ENCODE assay signal across 26 mouse cellular contexts in genomic region chr11:42654189-42654588, GRCm38 (mm10).
DNase-seq lines count a peak whose midpoint lies in the region; ATAC-seq and TF ChIP-seq lines count a peak whose summit lies in the region.
"Had no signal": no experiment of that assay in that cellular context is flagged by ENCODE, and none has a peak within 500 bp of the region (broad histone marks: within the 10 kb centered on the region; RNA-seq: fewer than 3 reads in every experiment).

No protein-coding gene starts in this region.

- H3K27me3 ChIP-seq in hindbrain, embryonic 12.5 days: no peaks in the 10 kb centered on the region
- no peaks in the 10 kb centered on the region for H3K27me3 ChIP-seq in hindbrain, embryonic 10.5 days (ENCODE audit: insufficient read depth, poor library complexity, severe bottlenecking)
- no peaks in the 10 kb centered on the region for H3K27me3 ChIP-seq in midbrain, postnatal 0 days (ENCODE audit: insufficient read depth, low read length)
- no peaks in the 10 kb centered on the region for H3K27me3 ChIP-seq in midbrain, embryonic 11.5 days (ENCODE audit: control insufficient read depth, insufficient read depth, low read length)
- no peaks in the 10 kb centered on the region for H3K27me3 ChIP-seq in forebrain, embryonic 14.5 days (replicated peaks; ENCODE audit: control insufficient read depth, insufficient read depth, low read length)
- no peaks in the 10 kb centered on the region for H3K27me3 ChIP-seq in liver, postnatal 0 days (ENCODE audit: insufficient read depth, low read length)
- H3K27me3 ChIP-seq: heart, embryonic 12.5 days; kidney, embryonic 15.5 days; limb, embryonic 13.5 days; megakaryocyte, embryonic 14.5 days; Patski had no signal

- no peak for TF ChIP-seq CTCF in midbrain, postnatal 0 days (IDR thresholded peaks at IDR 0.05)
- no peak for TF ChIP-seq CTCF in brain, embryonic 14.5 days (IDR thresholded peaks at IDR 0.05; ENCODE audit: borderline replicate concordance, extremely low read depth, insufficient read depth, insufficient read length)
- no peak for TF ChIP-seq CTCF in liver, postnatal 0 days (IDR thresholded peaks at IDR 0.05; ENCODE audit: low read depth)

- no peak for TF ChIP-seq POLR2A in brain, embryonic 14.5 days (IDR thresholded peaks at IDR 0.05; ENCODE audit: borderline replicate concordance, extremely low read depth, insufficient read depth, insufficient read length, poor library complexity, severe bottlenecking)

- H3K9ac ChIP-seq in hindbrain, embryonic 12.5 days: no peak overlapping the region
- no peak overlapping the region for H3K9ac ChIP-seq in midbrain, postnatal 0 days (replicated peaks; ENCODE audit: low read length, poor library complexity, severe bottlenecking)
- no peak overlapping the region for H3K9ac ChIP-seq in midbrain, embryonic 11.5 days (ENCODE audit: low read length)
- no peak overlapping the region for H3K9ac ChIP-seq in forebrain, embryonic 14.5 days (ENCODE audit: low read length)
- H3K9ac ChIP-seq in liver, postnatal 0 days (replicated peaks): no peak overlapping the region
- H3K9ac ChIP-seq: heart, embryonic 12.5 days; kidney, embryonic 15.5 days; limb, embryonic 13.5 days had no signal

- H3K4me2 ChIP-seq in hindbrain, embryonic 12.5 days (replicated peaks): no peak overlapping the region
- no peak overlapping the region for H3K4me2 ChIP-seq in midbrain, postnatal 0 days (ENCODE audit: low read depth, low read length, poor library complexity, severe bottlenecking)
- no peak overlapping the region for H3K4me2 ChIP-seq in midbrain, embryonic 11.5 days
- no peak overlapping the region for H3K4me2 ChIP-seq in forebrain, embryonic 14.5 days (ENCODE audit: low read length)
- H3K4me2 ChIP-seq in liver, postnatal 0 days (ENCODE audit: low read depth, low read length): no peak overlapping the region
- H3K4me2 ChIP-seq: heart, embryonic 12.5 days; kidney, embryonic 15.5 days; limb, embryonic 13.5 days; liver, embryonic 11.5 days had no signal

- H3K4me1 ChIP-seq in hindbrain, embryonic 12.5 days: no peaks in the 10 kb centered on the region
- H3K4me1 ChIP-seq in hindbrain, embryonic 10.5 days (replicated peaks): no peaks in the 10 kb centered on the region
- no peaks in the 10 kb centered on the region for H3K4me1 ChIP-seq in midbrain, postnatal 0 days (ENCODE audit: insufficient read depth, low read length)
- H3K4me1 ChIP-seq in midbrain, embryonic 11.5 days (ENCODE audit: control insufficient read depth, insufficient read depth, low read length): no peaks in the 10 kb centered on the region
- H3K4me1 ChIP-seq in forebrain, embryonic 14.5 days (ENCODE audit: control insufficient read depth, insufficient read depth, low read length): no peaks in the 10 kb centered on the region
- H3K4me1 ChIP-seq in liver, postnatal 0 days (ENCODE audit: insufficient read depth): no peaks in the 10 kb centered on the region
- H3K4me1 ChIP-seq: heart, embryonic 12.5 days; kidney, embryonic 15.5 days; limb, embryonic 13.5 days; megakaryocyte, embryonic 14.5 days had no signal

- H3K4me3 ChIP-seq in hindbrain, embryonic 12.5 days: no peak overlapping the region
- H3K4me3 ChIP-seq in hindbrain, embryonic 10.5 days: no peak overlapping the region
- H3K4me3 ChIP-seq in midbrain, postnatal 0 days (ENCODE audit: low read depth, low read length): no peak overlapping the region
- no peak overlapping the region for H3K4me3 ChIP-seq in midbrain, embryonic 11.5 days (ENCODE audit: low read depth, low read length)
- H3K4me3 ChIP-seq in forebrain, embryonic 14.5 days (ENCODE audit: low read depth, low read length): no peak overlapping the region
- H3K4me3 ChIP-seq in liver, postnatal 0 days (ENCODE audit: low read depth, low read length): no peak overlapping the region
- H3K4me3 ChIP-seq: heart, adult 2 months; heart, embryonic 12.5 days; kidney, embryonic 15.5 days; layer of hippocampus, adult 2 months; left cerebral cortex, adult 2 months; limb, embryonic 13.5 days; megakaryocyte, embryonic 14.5 days had no signal

- DNase-seq in hindbrain, embryonic 10.5 days (ENCODE audit: low spot score): no peak
- peak; percentile 37 for DNase-seq in midbrain, postnatal 0 days (ENCODE audit: low spot score)
- DNase-seq in midbrain, embryonic 11.5 days (ENCODE audit: low spot score, missing footprints): no peak
- DNase-seq in brain, embryonic 14.5 days (ENCODE audit: low read depth): peak; percentile 95
- DNase-seq in forebrain, embryonic 14.5 days (ENCODE audit: low spot score): peak; percentile 95
- DNase-seq in liver, postnatal 0 days: no peak
- DNase-seq in cerebellum, postnatal 36 days: no peak
- DNase-seq: adrenal gland, postnatal 14 days; cerebellum, adult 2 months; cerebellum, postnatal 14 days; heart, adult 2 months; kidney, adult 11 months; kidney, postnatal 25 days; lung, postnatal 4 days; thymus, adult 2 months; thymus, postnatal 36 days had no signal

- no peaks in the 10 kb centered on the region for H3K9me3 ChIP-seq in hindbrain, embryonic 12.5 days (replicated peaks)
- H3K9me3 ChIP-seq in hindbrain, embryonic 10.5 days: no peaks in the 10 kb centered on the region
- no peaks in the 10 kb centered on the region for H3K9me3 ChIP-seq in midbrain, postnatal 0 days (ENCODE audit: low read length)
- H3K9me3 ChIP-seq in midbrain, embryonic 11.5 days (ENCODE audit: control insufficient read depth, low read length): no peaks in the 10 kb centered on the region
- H3K9me3 ChIP-seq in forebrain, embryonic 14.5 days (replicated peaks; ENCODE audit: control insufficient read depth, low read length): no peaks in the 10 kb centered on the region
- H3K9me3 ChIP-seq in liver, postnatal 0 days (ENCODE audit: low read length): no peaks in the 10 kb centered on the region
- H3K9me3 ChIP-seq: heart, embryonic 12.5 days; kidney, embryonic 15.5 days; limb, embryonic 13.5 days had no signal

- H3K27ac ChIP-seq in hindbrain, embryonic 12.5 days: no peak overlapping the region
- no peak overlapping the region for H3K27ac ChIP-seq in hindbrain, embryonic 10.5 days
- no peak overlapping the region for H3K27ac ChIP-seq in midbrain, postnatal 0 days (ENCODE audit: low read depth, low read length)
- no peak overlapping the region for H3K27ac ChIP-seq in midbrain, embryonic 11.5 days (ENCODE audit: low read depth, low read length)
- H3K27ac ChIP-seq in forebrain, embryonic 14.5 days (ENCODE audit: low read depth, low read length): no peak overlapping the region
- H3K27ac ChIP-seq in liver, postnatal 0 days (ENCODE audit: low read depth): no peak overlapping the region
- H3K27ac ChIP-seq: heart, adult 2 months; kidney, embryonic 15.5 days; layer of hippocampus, adult 2 months; left cerebral cortex, adult 2 months; limb, embryonic 13.5 days had no signal

- no peaks in the 10 kb centered on the region for H3K36me3 ChIP-seq in hindbrain, embryonic 12.5 days
- no peaks in the 10 kb centered on the region for H3K36me3 ChIP-seq in hindbrain, embryonic 10.5 days
- H3K36me3 ChIP-seq in midbrain, postnatal 0 days (ENCODE audit: insufficient read depth, low read length): no peaks in the 10 kb centered on the region
- H3K36me3 ChIP-seq in midbrain, embryonic 11.5 days (ENCODE audit: control insufficient read depth, insufficient read depth, low read length): no peaks in the 10 kb centered on the region
- no peaks in the 10 kb centered on the region for H3K36me3 ChIP-seq in forebrain, embryonic 14.5 days (ENCODE audit: control insufficient read depth, insufficient read depth, low read length)
- no peaks in the 10 kb centered on the region for H3K36me3 ChIP-seq in liver, postnatal 0 days (replicated peaks; ENCODE audit: insufficient read depth, low read length)
- H3K36me3 ChIP-seq: heart, embryonic 12.5 days; kidney, embryonic 15.5 days; limb, embryonic 13.5 days had no signal

- 51% methylated on average over 3 of the region's 3 CpGs for WGBS in hindbrain, embryonic 12.5 days
- WGBS in hindbrain, embryonic 10.5 days: 70% methylated on average over 3 of the region's 3 CpGs
- 41% methylated on average over 3 of the region's 3 CpGs for WGBS in midbrain, postnatal 0 days
- 78% methylated on average over 3 of the region's 3 CpGs for WGBS in midbrain, embryonic 11.5 days
- 11% methylated on average over 3 of the region's 3 CpGs for WGBS in forebrain, embryonic 14.5 days
- WGBS in liver, postnatal 0 days (ENCODE audit: insufficient replicate concordance): 61% methylated on average over 3 of the region's 3 CpGs

- ATAC-seq in hindbrain, embryonic 12.5 days (ENCODE audit: low FRiP score): peak; percentile 63; the same call in 1 of the 2 replicates
- ATAC-seq in midbrain, postnatal 0 days (ENCODE audit: low FRiP score): no peak
- ATAC-seq in midbrain, embryonic 11.5 days (ENCODE audit: low FRiP score): no peak
- ATAC-seq in forebrain, embryonic 14.5 days: peak; percentile 96
- ATAC-seq in liver, postnatal 0 days: no peak
- ATAC-seq: inflammation-experienced regulatory T-cells, adult 6 months; Patski had no signal

- no peak for TF ChIP-seq EP300 in liver, postnatal 0 days (IDR thresholded peaks at IDR 0.05; ENCODE audit: low read depth)

Comparison
In these comparisons a context has a peak if more than half of its experiments do, and no peak if none do; other contexts are left out.
1. DNase-seq: peak in midbrain, postnatal 0 days (single experiment), brain, embryonic 14.5 days (single experiment) and forebrain, embryonic 14.5 days (single experiment); none in hindbrain, embryonic 10.5 days (single experiment), midbrain, embryonic 11.5 days (single experiment), liver, postnatal 0 days (single experiment) and cerebellum, postnatal 36 days (0 of 2).
2. ATAC-seq: peak in hindbrain, embryonic 12.5 days (single experiment) and forebrain, embryonic 14.5 days (single experiment); none in midbrain, postnatal 0 days (single experiment), midbrain, embryonic 11.5 days (single experiment) and liver, postnatal 0 days (single experiment).